Mouse (Mus musculus): Measurements from ENCODE around the gene Olfr32. TPM values are rescaled to one million over a fixed set of nuclear protein-coding genes. Genes with fewer than 3 reads are reported as not detected.
"Not testable (repeated sequence)": the region's sequence is repeated elsewhere in the genome, so short reads cannot be mapped to it uniquely, and the experiment has no call there.

The Olfr32 gene
- polyA plus RNA-seq (2016; fragmentation: Nextera tagmentation; extraction: Ambion mirVana): not detected in 2 replicates

DNA sequence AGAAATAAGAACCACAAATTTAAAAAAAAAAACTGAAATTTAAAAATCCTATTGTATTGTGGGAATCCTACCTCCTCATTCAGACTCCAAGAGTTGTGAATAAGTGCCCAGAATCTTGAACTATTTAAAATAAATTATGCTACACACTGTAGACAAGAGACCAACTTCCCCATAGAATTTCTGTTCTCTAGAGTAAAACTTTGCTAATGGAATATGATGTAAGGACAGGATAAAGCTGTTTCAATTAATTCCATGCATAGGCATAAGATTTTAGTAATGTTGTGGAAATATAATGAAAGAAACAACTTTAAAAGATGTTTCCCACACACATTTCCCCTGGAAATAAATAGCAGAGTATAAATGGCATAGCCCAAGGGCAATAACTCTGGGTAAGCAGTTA lies at the start of gene Olfr32:
Gene Olfr32, minus strand, starts transcription at position 101 of the 400 bp plus-strand sequence.
- Histone ChIP-seq H3K36me3 (replicated peaks) (no peaks in the 10 kb centered on the region), H3K4me1 (no peaks in the 10 kb centered on the region), H3K9me3 (no peaks in the 10 kb centered on the region), H3K27me3 (ENCODE audit: poor library complexity, severe bottlenecking) (no peaks in the 10 kb centered on the region), H3K27ac (no peak within 1 kb of the TSS), H3K4me3 (no peak within 1 kb of the TSS)
- no peak for DNase-seq (ENCODE audit: extremely low spot score, low spot score)

DNA sequence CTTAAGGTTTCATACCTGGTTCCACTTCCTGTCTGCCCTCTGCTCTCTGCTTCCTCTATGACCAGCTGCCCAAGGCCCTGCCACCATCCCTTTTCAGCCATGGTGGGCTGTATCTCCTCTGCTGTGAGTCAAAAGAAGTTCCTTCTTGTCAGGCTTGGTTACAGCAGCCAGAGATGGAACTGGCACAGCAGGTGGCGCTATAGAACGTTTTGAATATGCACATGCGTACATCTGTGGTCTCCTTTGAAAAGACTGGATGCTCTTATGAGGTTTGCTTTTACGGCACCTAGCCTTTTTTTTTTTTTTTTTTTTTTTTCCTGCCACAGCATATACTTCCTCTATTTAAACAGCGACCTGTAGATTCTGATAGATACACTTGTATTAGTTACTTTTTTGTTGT lies 45.0 kb upstream of the Olfr32 start:
- not testable (repeated sequence) for H3K4me3 ChIP-seq; H3K4me1 ChIP-seq; H3K36me3 ChIP-seq (replicated peaks); DNase-seq (ENCODE audit: extremely low spot score, low spot score); H3K27me3 ChIP-seq (ENCODE audit: poor library complexity, severe bottlenecking); H3K27ac ChIP-seq; H3K9me3 ChIP-seq
- no CpG with 5 or more reads among the region's 5 CpGs for WGBS

GRCm38 (mm10) chr2:90186082-90186481 lies 44.0 kb upstream of the Olfr32 start:
- H3K36me3 ChIP-seq (replicated peaks); H3K4me1 ChIP-seq; H3K27ac ChIP-seq; H3K27me3 ChIP-seq (ENCODE audit: poor library complexity, severe bottlenecking); DNase-seq (ENCODE audit: extremely low spot score, low spot score); H3K9me3 ChIP-seq; H3K4me3 ChIP-seq: not testable (repeated sequence)
- WGBS: no CpG with 5 or more reads among the region's 4 CpGs

DNA sequence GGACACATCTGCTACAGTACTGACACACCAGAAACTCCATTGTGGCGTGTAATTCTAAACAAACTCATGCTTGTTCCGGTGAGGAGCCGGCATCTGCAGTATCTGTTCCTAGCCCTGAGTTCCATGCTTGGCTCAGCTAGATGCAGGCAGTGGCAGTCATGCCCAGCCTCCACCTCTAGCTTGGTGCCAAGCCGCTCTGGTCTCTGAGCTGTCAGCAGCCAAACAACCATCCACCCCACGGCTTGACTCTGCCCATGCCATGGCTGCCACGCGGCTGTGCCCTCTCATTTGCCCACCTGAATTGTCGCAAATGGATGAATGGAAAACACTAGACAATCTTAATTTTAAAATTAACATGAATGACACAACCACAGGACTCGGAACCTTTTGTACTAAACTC lies 11.8 kb upstream of the Olfr32 start:
- Histone ChIP-seq H3K9me3 (no peaks in the 10 kb centered on the region), H3K27ac (no peak overlapping the region), H3K4me3 (no peak overlapping the region), H3K36me3 (replicated peaks) (no peaks in the 10 kb centered on the region), H3K4me1 (no peaks in the 10 kb centered on the region), H3K27me3 (ENCODE audit: poor library complexity, severe bottlenecking) (no peaks in the 10 kb centered on the region)
- WGBS: 88% methylated on average over 9 of the region's 9 CpGs
- no peak for DNase-seq (ENCODE audit: extremely low spot score, low spot score)

GRCm38 (mm10) chr2:90152991-90153390 lies 10.9 kb upstream of the Olfr32 start, which contains the start of gene Olfr1270:
TSS of gene Olfr1270 (minus strand) at chr2:90153091.
- Histone ChIP-seq H3K27ac (no peak within 1 kb of the TSS), H3K27me3 (ENCODE audit: poor library complexity, severe bottlenecking) (no peaks in the 10 kb centered on the region), H3K4me1 (no peaks in the 10 kb centered on the region), H3K36me3 (replicated peaks) (no peaks in the 10 kb centered on the region), H3K4me3 (no peak within 1 kb of the TSS), H3K9me3 (no peaks in the 10 kb centered on the region)
- WGBS: 89% methylated on average over 3 of the region's 3 CpGs
- no peak for DNase-seq (ENCODE audit: extremely low spot score, low spot score)

GRCm38 (mm10) chr2:90121312-90121711 lies 20.8 kb downstream of the Olfr32 start, which contains the start of gene Olfr1269:
TSS of gene Olfr1269 (minus strand) at chr2:90121412.
- WGBS: 83% methylated on average over 1 of the region's 1 CpGs
- Histone ChIP-seq H3K27me3 (ENCODE audit: poor library complexity, severe bottlenecking) (no peaks in the 10 kb centered on the region), H3K4me1 (no peaks in the 10 kb centered on the region), H3K4me3 (no peak within 1 kb of the TSS), H3K27ac (no peak within 1 kb of the TSS), H3K36me3 (replicated peaks) (no peaks in the 10 kb centered on the region), H3K9me3 (no peaks in the 10 kb centered on the region)
- DNase-seq (ENCODE audit: extremely low spot score, low spot score): no peak

Other genes starting within 250 kb of the Olfr32 start
- gene Olfr1258, start 215.0 kb downstream of the Olfr32 start, polyA plus RNA-seq (2016; fragmentation: Nextera tagmentation; extraction: Ambion mirVana): not detected in 2 replicates
- gene Olfr1259, start 193.6 kb downstream of the Olfr32 start, polyA plus RNA-seq (2016; fragmentation: Nextera tagmentation; extraction: Ambion mirVana): not detected in 2 replicates
- gene Olfr1260, start 168.0 kb downstream of the Olfr32 start, polyA plus RNA-seq (2016; fragmentation: Nextera tagmentation; extraction: Ambion mirVana): not detected in 2 replicates
- not detected in 2 replicates for gene Olfr1261, start 151.1 kb downstream of the Olfr32 start, polyA plus RNA-seq (2016; fragmentation: Nextera tagmentation; extraction: Ambion mirVana)
- not detected in 2 replicates for gene Olfr1262, start 142.2 kb downstream of the Olfr32 start, polyA plus RNA-seq (2016; fragmentation: Nextera tagmentation; extraction: Ambion mirVana)
- not detected in 2 replicates for gene Olfr1263, start 130.2 kb downstream of the Olfr32 start, polyA plus RNA-seq (2016; fragmentation: Nextera tagmentation; extraction: Ambion mirVana)
- gene Olfr1264, start 116.7 kb downstream of the Olfr32 start, polyA plus RNA-seq (2016; fragmentation: Nextera tagmentation; extraction: Ambion mirVana): not detected in 2 replicates
- not detected in 2 replicates for gene Olfr1265, start 107.0 kb downstream of the Olfr32 start, polyA plus RNA-seq (2016; fragmentation: Nextera tagmentation; extraction: Ambion mirVana)
- gene Olfr140, start 78.7 kb downstream of the Olfr32 start, polyA plus RNA-seq (2016; fragmentation: Nextera tagmentation; extraction: Ambion mirVana): not detected in 2 replicates
- not detected in 2 replicates for gene Olfr1269, start 20.9 kb downstream of the Olfr32 start, polyA plus RNA-seq (2016; fragmentation: Nextera tagmentation; extraction: Ambion mirVana)
- not detected in 2 replicates for gene Olfr1270, start 10.8 kb upstream of the Olfr32 start, polyA plus RNA-seq (2016; fragmentation: Nextera tagmentation; extraction: Ambion mirVana)
- gene Olfr1506, start 82.2 kb upstream of the Olfr32 start, polyA plus RNA-seq (2016; fragmentation: Nextera tagmentation; extraction: Ambion mirVana): not detected in 2 replicates
- gene Olfr142, start 115.3 kb upstream of the Olfr32 start, polyA plus RNA-seq (2016; fragmentation: Nextera tagmentation; extraction: Ambion mirVana): not detected in 2 replicates
- not detected in 2 replicates for gene Olfr1271, start 128.7 kb upstream of the Olfr32 start, polyA plus RNA-seq (2016; fragmentation: Nextera tagmentation; extraction: Ambion mirVana)
- not detected in 2 replicates for gene Olfr1272, start 150.5 kb upstream of the Olfr32 start, polyA plus RNA-seq (2016; fragmentation: Nextera tagmentation; extraction: Ambion mirVana)
- gene Gm13769, start 179.9 kb upstream of the Olfr32 start, polyA plus RNA-seq (2016; fragmentation: Nextera tagmentation; extraction: Ambion mirVana): 0.06 TPM in 1 of 2 replicates, not detected in the other